Mouse (Mus musculus) liver, embryonic 14.5 days (tissue): ENCODE data around the gene Flrt1. TPM values are rescaled to one million over a fixed set of nuclear protein-coding genes. Genes with fewer than 3 reads are reported as not detected.

Experiments
- ATAC-seq: fragments of 200-750 bp; cut with Nextera tagmentation; 2 replicates; pipeline ENCODE4 v1.8.0; 2017; ENCODE audit warnings: moderate number of reproducible peaks, mild to moderate bottlenecking, moderate library complexity; ENCODE audit not compliant: insufficient read depth
- DNase-seq, 3 experiments: peaks; one replicate each; pipeline ENCODE4 v3.0.0-alpha.2; 2012 to 2013; ENCODE audit warnings: low read depth in 3 of 3, low spot score in 3 of 3
- H3K27ac ChIP-seq: fragments of 300-500 bp; sonication (generic); 2 replicates; pipeline ENCODE4 v1.5.1; 2014; ENCODE audit warnings: moderate library complexity, mild to moderate bottlenecking, control low read depth, inconsistent platforms
- H3K27me3 ChIP-seq: fragments of 300-500 bp; sonication (generic); 2 replicates; pipeline ENCODE4 v1.6.1; 2014; ENCODE audit warnings: mild to moderate bottlenecking, low read length, moderate library complexity; ENCODE audit not compliant: control insufficient read depth, insufficient read depth
- H3K36me3 ChIP-seq: fragments of 300-500 bp; sonication (generic); replicated peaks from 2 replicates; pipeline ENCODE4 v1.6.1; 2014; ENCODE audit warnings: low read depth; ENCODE audit not compliant: control insufficient read depth, insufficient read depth
- H3K4me1 ChIP-seq, 2 experiments: fragments of 200-500 bp in 1 of 2; fragments of 300-500 bp in 1 of 2; sonication (generic) in 1 of 2; replicated peaks; 2 replicates each; pipeline ENCODE4 v1.6.1; 2012 to 2014; ENCODE audit warnings: antibody characterized with exemption in 1 of 2, inconsistent platforms in 1 of 2, low read length in 1 of 2; ENCODE audit not compliant: control insufficient read depth in 2 of 2, insufficient read depth in 2 of 2
- H3K4me2 ChIP-seq: fragments of 300-500 bp; sonication (generic); 2 replicates; pipeline ENCODE4 v1.6.1; 2014; ENCODE audit warnings: low read depth, mild to moderate bottlenecking, control low read depth, moderate library complexity
- H3K4me3 ChIP-seq, 2 experiments: fragments of 200-500 bp in 1 of 2; fragments of 300-500 bp in 1 of 2; sonication (generic) in 1 of 2; 2 replicates each; pipeline ENCODE4 v1.5.1; 2012 to 2014; ENCODE audit warnings: low read depth in 2 of 2, low read length in 2 of 2, mild to moderate bottlenecking in 2 of 2, control low read depth in 1 of 2, inconsistent platforms in 1 of 2, moderate library complexity in 1 of 2; ENCODE audit not compliant: insufficient read depth in 1 of 2
- H3K9ac ChIP-seq: fragments of 300-500 bp; sonication (generic); replicated peaks from 2 replicates; pipeline ENCODE4 v1.6.1; 2014; ENCODE audit warnings: mild to moderate bottlenecking, control low read depth, moderate library complexity
- H3K9me3 ChIP-seq: fragments of 300-500 bp; sonication (generic); 2 replicates; pipeline ENCODE4 v1.6.1; 2016; ENCODE audit warnings: low read length, mixed read lengths; ENCODE audit not compliant: control insufficient read depth
- CTCF ChIP-seq: IDR thresholded peaks from 2 replicates; pipeline ENCODE4 v1.5.1; 2016; ENCODE audit warnings: antibody characterized with exemption, low read depth, control low read depth
- EP300 ChIP-seq: IDR thresholded peaks from 2 replicates; pipeline ENCODE4 v1.6.1; 2016; ENCODE audit warnings: antibody characterized with exemption, low read depth
- WGBS: fragments of 180-500 bp; shearing (Covaris S2); extraction: QIAGEN DNeasy Blood & Tissue Kit; methylation state at CpG from one replicate; pipeline ENCODE4 v1.1.7; 2014; ENCODE audit not compliant: insufficient replicate concordance; 5-methylcytosine and 5-hydroxymethylcytosine counted together
- polyA plus RNA-seq, 2 experiments: library from polyadenylated mRNA; depleted of rRNA in 1 of 2; stranded (reverse) in 1 of 2; unstranded in 1 of 2; fragments of >200 nt; fragmentation: Nextera tagmentation in 1 of 2; extraction: Ambion mirVana in 1 of 2; gene quantifications; 2 replicates each; pipeline versions ENCODE4 v1.2.1 to v1.2.3; 2012 to 2014

Gene Flrt1
- polyA plus RNA-seq, 2 experiments = 0.01 to 0.09 TPM

- Histone ChIP-seq H3K9ac (no peak overlapping the region), H3K27ac (no peak overlapping the region), H3K4me3 (no peak overlapping the region), H3K4me1 (peaks cover 13 to 18% of the 10 kb centered on the region in 2 experiments), H3K36me3 (no peaks in the 10 kb centered on the region), H3K4me2 (no peak overlapping the region), H3K27me3 (no peaks in the 10 kb centered on the region), H3K9me3 (no peaks in the 10 kb centered on the region)
- WGBS = 72% methylated on average over 6 of the region's 6 CpGs
- TF ChIP-seq CTCF (no peak), EP300 (no peak)
- ATAC-seq = no peak
- no peak for DNase-seq
Observed at GRCm38 (mm10) chr19:7111309-7111708, 5.8 kb upstream of the Flrt1 start.

- Histone ChIP-seq H3K9me3 (no peaks in the 10 kb centered on the region), H3K4me1 (peaks cover 11 to 14% of the 10 kb centered on the region in 2 experiments), H3K9ac (no peak overlapping the region), H3K27me3 (no peaks in the 10 kb centered on the region), H3K27ac (no peak overlapping the region), H3K4me2 (no peak overlapping the region), H3K36me3 (no peaks in the 10 kb centered on the region), H3K4me3 (no peak overlapping the region)
- TF ChIP-seq EP300 (no peak), CTCF (no peak)
- DNase-seq (no peak), ATAC-seq (no peak)
- WGBS = 70% methylated on average over 6 of the region's 6 CpGs
Observed at GRCm38 (mm10) chr19:7110875-7111274, 5.3 kb upstream of the Flrt1 start.

- WGBS = 28% methylated on average over 5 of the region's 5 CpGs
- Histone ChIP-seq H3K27ac (no peak overlapping the region), H3K27me3 (no peaks in the 10 kb centered on the region), H3K4me3 (no peak overlapping the region), H3K9ac (no peak overlapping the region), H3K36me3 (no peaks in the 10 kb centered on the region), H3K9me3 (no peaks in the 10 kb centered on the region), H3K4me2 (no peak overlapping the region), H3K4me1 (peaks cover 7 to 9% of the 10 kb centered on the region in 2 experiments)
- ATAC-seq (no peak), DNase-seq (no peak)
- TF ChIP-seq EP300 (no peak), CTCF (no peak)
Observed at GRCm38 (mm10) chr19:7110097-7110496, 4.6 kb upstream of the Flrt1 start.

GRCm38 (mm10) chr19:7108114-7108905 is 2.8 kb upstream of the Flrt1 start:
- H3K9ac ChIP-seq = no peak overlapping the region
- H3K36me3 ChIP-seq = no peaks in the 10 kb centered on the region
- H3K4me3 ChIP-seq = no peak overlapping the region
- DNase-seq (no peak), ATAC-seq (no peak)
- H3K27ac ChIP-seq = no peak overlapping the region
- peak; percentile 75 for TF ChIP-seq CTCF
- TF ChIP-seq EP300 = no peak
- no peaks in the 10 kb centered on the region for H3K27me3 ChIP-seq
- 0 out of 4 replicates have a peak, but pooled peaks cover 0 to 3% of the 10 kb centered on the region in 2 experiments for H3K4me1 ChIP-seq
- H3K9me3 ChIP-seq = no peaks in the 10 kb centered on the region
- WGBS = 45% methylated on average over 6 of the region's 6 CpGs
- H3K4me2 ChIP-seq = no peak overlapping the region

- ATAC-seq (no peak), DNase-seq (no peak)
- WGBS = 72% methylated on average over 4 of the region's 4 CpGs
- H3K9me3 ChIP-seq = no peaks in the 10 kb centered on the region
- H3K27ac ChIP-seq = no peak overlapping the region
- no peak overlapping the region for H3K4me3 ChIP-seq
- no peaks in the 10 kb centered on the region for H3K27me3 ChIP-seq
- H3K9ac ChIP-seq = no peak overlapping the region
- H3K4me2 ChIP-seq = no peak overlapping the region
- H3K4me1 ChIP-seq = 0 out of 4 replicates have a peak, but pooled peaks cover 0 to 3% of the 10 kb centered on the region in 2 experiments
- no peaks in the 10 kb centered on the region for H3K36me3 ChIP-seq
- TF ChIP-seq EP300 (no peak), CTCF (no peak)
Observed at GRCm38 (mm10) chr19:7107174-7107573, 1.6 kb upstream of the Flrt1 start.
